Mouse (Mus musculus) heart, embryonic 12.5 days (tissue): ENCODE measurements at regions not wholly inside any gene's neighbourhood (a gene's known extent, or its start where the extent isn't known, plus 50 kb on each side); places are given as distances from the start of the nearest gene placed in this dataset.

Experiments used
- ATAC-seq: fragments of 200-750 bp; cut with Nextera tagmentation; 2 replicates; pipeline ENCODE4 v1.8.0; 2017; ENCODE audit warnings: moderate TSS enrichment, moderate library complexity; ENCODE audit not compliant: insufficient number of reproducible peaks, low FRiP score
- H3K27ac ChIP-seq: fragments of 300-500 bp; sonication (generic); 2 replicates; pipeline ENCODE4 v1.5.1; 2016; ENCODE audit warnings: mild to moderate bottlenecking, moderate library complexity; ENCODE audit not compliant: poor library complexity, severe bottlenecking
- H3K27me3 ChIP-seq: fragments of 300-500 bp; sonication (generic); replicated peaks from 2 replicates; pipeline ENCODE4 v1.6.1; 2016; ENCODE audit warnings: mild to moderate bottlenecking, moderate library complexity
- H3K36me3 ChIP-seq: fragments of 300-500 bp; sonication (generic); 2 replicates; pipeline ENCODE4 v1.6.1; 2016; ENCODE audit warnings: mild to moderate bottlenecking, moderate library complexity
- H3K4me1 ChIP-seq: fragments of 300-500 bp; sonication (generic); replicated peaks from 2 replicates; pipeline ENCODE4 v1.6.1; 2016; ENCODE audit warnings: mild to moderate bottlenecking
- H3K4me2 ChIP-seq: fragments of 300-500 bp; sonication (generic); 2 replicates; pipeline ENCODE4 v1.6.1; 2016; ENCODE audit warnings: mild to moderate bottlenecking, moderate library complexity
- H3K4me3 ChIP-seq: fragments of 300-500 bp; sonication (generic); 2 replicates; pipeline ENCODE4 v1.5.1; 2016; ENCODE audit warnings: mild to moderate bottlenecking
- H3K9ac ChIP-seq: fragments of 300-500 bp; sonication (generic); 2 replicates; pipeline ENCODE4 v1.6.1; 2016; ENCODE audit warnings: mild to moderate bottlenecking, moderate library complexity
- H3K9me3 ChIP-seq: fragments of 300-500 bp; sonication (generic); replicated peaks from 2 replicates; pipeline ENCODE4 v1.6.1; 2016; ENCODE audit warnings: mild to moderate bottlenecking, moderate library complexity
- WGBS: fragments of 180-500 bp; shearing (Covaris S2); methylation state at CpG from one replicate; pipeline ENCODE4 v1.1.7; 2016; 5-methylcytosine and 5-hydroxymethylcytosine counted together

- 70% methylated on average over 5 of the region's 5 CpGs for WGBS
- Histone ChIP-seq H3K4me2 (no peak overlapping the region), H3K4me1 (no peaks in the 10 kb centered on the region), H3K4me3 (no peak overlapping the region), H3K9ac (no peak overlapping the region), H3K9me3 (no peaks in the 10 kb centered on the region), H3K27ac (no peak overlapping the region), H3K36me3 (no peaks in the 10 kb centered on the region), H3K27me3 (no peaks in the 10 kb centered on the region)
- ATAC-seq = no peak
Measured at GRCm38 (mm10) chr7:137841044-137841443, 403.6 kb downstream of the Glrx3 start.

- 64% methylated on average over 8 of the region's 8 CpGs for WGBS
- Histone ChIP-seq H3K9ac (no peak overlapping the region), H3K4me1 (no peaks in the 10 kb centered on the region), H3K36me3 (no peaks in the 10 kb centered on the region), H3K9me3 (no peaks in the 10 kb centered on the region), H3K27me3 (no peaks in the 10 kb centered on the region), H3K4me2 (no peak overlapping the region), H3K27ac (no peak overlapping the region), H3K4me3 (no peak overlapping the region)
- no peak for ATAC-seq
Measured at GRCm38 (mm10) chr7:137841456-137842100, 404.2 kb downstream of the Glrx3 start.

GRCm38 (mm10) chr7:137847856-137848255, 410.4 kb downstream of the Glrx3 start:
- Histone ChIP-seq H3K36me3 (no peaks in the 10 kb centered on the region), H3K9me3 (no peaks in the 10 kb centered on the region), H3K4me2 (no peak overlapping the region), H3K4me3 (no peak overlapping the region), H3K27ac (no peak overlapping the region), H3K9ac (no peak overlapping the region), H3K4me1 (no peaks in the 10 kb centered on the region), H3K27me3 (peaks cover 4% of the 10 kb centered on the region; the same call in 1 of the 2 replicates)
- no peak for ATAC-seq
- WGBS = 78% methylated on average over 11 of the region's 11 CpGs

- Histone ChIP-seq H3K27ac (no peak overlapping the region), H3K4me1 (no peaks in the 10 kb centered on the region), H3K9ac (no peak overlapping the region), H3K36me3 (no peaks in the 10 kb centered on the region), H3K4me2 (no peak overlapping the region), H3K27me3 (peaks cover 4% of the 10 kb centered on the region; the same call in 1 of the 2 replicates), H3K4me3 (no peak overlapping the region), H3K9me3 (no peaks in the 10 kb centered on the region)
- WGBS = 42% methylated on average over 4 of the region's 4 CpGs
- ATAC-seq = no peak
Measured at GRCm38 (mm10) chr7:137851061-137851460, 413.6 kb downstream of the Glrx3 start.

GRCm38 (mm10) chr7:137859681-137860080, 422.3 kb downstream of the Glrx3 start:
- no peak for ATAC-seq

GRCm38 (mm10) chr7:137860520-137860919, 423.1 kb downstream of the Glrx3 start:
- H3K27me3 ChIP-seq = peaks cover 5% of the 10 kb centered on the region; the same call in 1 of the 2 replicates
- H3K4me1 ChIP-seq = peaks cover 5% of the 10 kb centered on the region; the same call in 1 of the 2 replicates
- no peak overlapping the region for H3K4me2 ChIP-seq
- no peaks in the 10 kb centered on the region for H3K36me3 ChIP-seq
- H3K9me3 ChIP-seq = no peaks in the 10 kb centered on the region
- no peak overlapping the region for H3K27ac ChIP-seq
- WGBS = 60% methylated on average over 8 of the region's 8 CpGs
- H3K9ac ChIP-seq = no peak overlapping the region
- no peak overlapping the region for H3K4me3 ChIP-seq
- no peak for ATAC-seq

More at GRCm38 (mm10) chr7:137859681-137860080, 422.3 kb downstream of the Glrx3 start:
- peaks cover 5% of the 10 kb centered on the region; the same call in 1 of the 2 replicates for H3K4me1 ChIP-seq
- 30% methylated on average over 3 of the region's 3 CpGs for WGBS
- peaks cover 5% of the 10 kb centered on the region; the same call in 1 of the 2 replicates for H3K27me3 ChIP-seq
- H3K4me2 ChIP-seq = no peak overlapping the region
- no peak overlapping the region for H3K4me3 ChIP-seq
- no peak overlapping the region for H3K27ac ChIP-seq
- no peak overlapping the region for H3K9ac ChIP-seq
- H3K36me3 ChIP-seq = no peaks in the 10 kb centered on the region
- no peaks in the 10 kb centered on the region for H3K9me3 ChIP-seq

- no peaks in the 10 kb centered on the region for H3K36me3 ChIP-seq
- WGBS = 49% methylated on average over 4 of the region's 4 CpGs
- H3K27ac ChIP-seq = no peak overlapping the region
- no peaks in the 10 kb centered on the region for H3K27me3 ChIP-seq
- ATAC-seq = no peak
- no peak overlapping the region for H3K9ac ChIP-seq
- H3K4me1 ChIP-seq = peaks cover under 1% of the 10 kb centered on the region; the same call in 1 of the 2 replicates
- no peak overlapping the region for H3K4me2 ChIP-seq
- no peaks in the 10 kb centered on the region for H3K9me3 ChIP-seq
- H3K4me3 ChIP-seq = no peak overlapping the region
Measured at GRCm38 (mm10) chr7:137864912-137865311, 427.5 kb downstream of the Glrx3 start.

- ATAC-seq = no peak
- Histone ChIP-seq H3K9ac (no peak overlapping the region), H3K27me3 (no peaks in the 10 kb centered on the region), H3K9me3 (no peaks in the 10 kb centered on the region), H3K4me1 (no peaks in the 10 kb centered on the region), H3K36me3 (no peaks in the 10 kb centered on the region), H3K4me3 (no peak overlapping the region), H3K4me2 (no peak overlapping the region), H3K27ac (no peak overlapping the region)
- WGBS = 42% methylated on average over 7 of the region's 7 CpGs
Measured at GRCm38 (mm10) chr7:137865457-137865856, 428.0 kb downstream of the Glrx3 start.

GRCm38 (mm10) chr7:137866880-137867279, 429.5 kb downstream of the Glrx3 start:
- no peaks in the 10 kb centered on the region for H3K4me1 ChIP-seq
- H3K27me3 ChIP-seq = no peaks in the 10 kb centered on the region
- no peaks in the 10 kb centered on the region for H3K36me3 ChIP-seq
- no peak overlapping the region for H3K9ac ChIP-seq
- H3K4me2 ChIP-seq = no peak overlapping the region
- no peak overlapping the region for H3K27ac ChIP-seq
- H3K4me3 ChIP-seq = no peak overlapping the region
- ATAC-seq = no peak
- H3K9me3 ChIP-seq = no peaks in the 10 kb centered on the region
- WGBS = 71% methylated on average over 6 of the region's 6 CpGs

GRCm38 (mm10) chr7:137868501-137868900, 431.1 kb downstream of the Glrx3 start:
- no peaks in the 10 kb centered on the region for H3K36me3 ChIP-seq
- H3K4me1 ChIP-seq = no peaks in the 10 kb centered on the region
- no peaks in the 10 kb centered on the region for H3K27me3 ChIP-seq
- no peak overlapping the region for H3K27ac ChIP-seq
- H3K9ac ChIP-seq = no peak overlapping the region
- H3K4me3 ChIP-seq = no peak overlapping the region
- 65% methylated on average over 3 of the region's 3 CpGs for WGBS
- ATAC-seq = no peak
- H3K9me3 ChIP-seq = no peaks in the 10 kb centered on the region
- H3K4me2 ChIP-seq = no peak overlapping the region

- no peak overlapping the region for H3K4me3 ChIP-seq
- H3K27ac ChIP-seq = no peak overlapping the region
- no peaks in the 10 kb centered on the region; the same call in 1 of the 2 replicates for H3K9me3 ChIP-seq
- H3K36me3 ChIP-seq = no peaks in the 10 kb centered on the region
- no peak for ATAC-seq
- H3K4me2 ChIP-seq = no peak overlapping the region
- 84% methylated on average over 2 of the region's 2 CpGs for WGBS
- no peak overlapping the region for H3K9ac ChIP-seq
- H3K27me3 ChIP-seq = no peaks in the 10 kb centered on the region
- no peaks in the 10 kb centered on the region for H3K4me1 ChIP-seq
Measured at GRCm38 (mm10) chr7:137875306-137875705, 437.9 kb downstream of the Glrx3 start.

GRCm38 (mm10) chr7:137879296-137879695, 441.9 kb downstream of the Glrx3 start:
- Histone ChIP-seq H3K4me2 (no peak overlapping the region), H3K27ac (no peak overlapping the region), H3K4me1 (no peaks in the 10 kb centered on the region), H3K4me3 (no peak overlapping the region), H3K9me3 (no peaks in the 10 kb centered on the region; the same call in 1 of the 2 replicates), H3K36me3 (no peaks in the 10 kb centered on the region), H3K9ac (no peak overlapping the region), H3K27me3 (no peaks in the 10 kb centered on the region)
- 87% methylated on average over 12 of the region's 12 CpGs for WGBS
- ATAC-seq = no peak
